Mouse (Mus musculus) heart, embryonic 11.5 days (tissue): ENCODE results near the gene Wipf3. TPM values are rescaled to one million over a fixed set of nuclear protein-coding genes. Genes with fewer than 3 reads are reported as not detected.

Experiments used
- polyA plus RNA-seq: library from polyadenylated mRNA; unstranded; fragments of >200 nt; fragmentation: Nextera tagmentation; extraction: Ambion mirVana; gene quantifications from 2 replicates; pipeline ENCODE4 v1.2.1, GENCODE M21; 2014

Wipf3 gene
- polyA plus RNA-seq, 1 experiment from 2014 or later = 3.8 TPM

Other genes with a start within 250 kb of the Wipf3 start
- 9.3 and 9.8 TPM in 2 replicates for gene Prr15, start 103.8 kb upstream of the Wipf3 start, polyA plus RNA-seq
- gene Scrn1, start 136.9 kb downstream of the Wipf3 start, polyA plus RNA-seq = 15.5 and 17.7 TPM in 2 replicates
- gene Plekha8, start 165.5 kb downstream of the Wipf3 start, polyA plus RNA-seq = 13.0 and 13.6 TPM in 2 replicates
- 23.5 and 34.3 TPM in 2 replicates for gene Fkbp14, start 167.7 kb downstream of the Wipf3 start, polyA plus RNA-seq